Mouse (Mus musculus): Measurements from ENCODE around the gene Optc.

DNA sequence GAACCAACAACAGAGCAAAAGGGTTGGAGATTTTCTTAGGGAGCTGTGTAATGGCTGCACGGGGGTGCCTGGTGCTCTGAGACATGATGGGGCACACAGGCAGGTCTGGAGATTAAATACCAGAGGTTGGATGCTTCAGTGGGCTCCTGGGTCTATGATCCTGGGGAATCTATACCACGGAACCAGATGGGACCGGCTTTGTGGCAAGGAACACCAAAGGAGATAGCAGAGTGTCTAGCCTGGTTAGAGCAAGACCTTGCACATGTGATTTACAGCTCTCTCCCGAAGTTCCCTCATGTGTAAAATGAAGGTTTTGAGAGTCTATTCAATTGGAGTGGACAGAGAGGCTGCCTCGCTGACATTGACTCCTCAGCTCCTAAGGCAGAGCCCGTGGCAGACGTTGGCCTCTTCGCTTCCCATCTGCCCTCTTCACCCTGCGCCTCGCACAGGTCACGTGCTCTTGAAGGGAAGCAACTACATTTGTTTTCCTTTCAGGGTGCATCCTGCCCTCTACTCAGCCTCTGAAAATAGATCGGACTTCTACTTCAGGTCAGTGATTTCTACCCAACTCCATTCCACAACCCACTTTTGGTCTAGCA lies 28.9 kb downstream of the Optc start:
- TF ChIP-seq CTCF (IDR thresholded peaks at IDR 0.05; ENCODE audit: borderline replicate concordance, extremely low read depth, insufficient read depth, insufficient read length) (no peak), POLR2A (IDR thresholded peaks at IDR 0.05; ENCODE audit: borderline replicate concordance, extremely low read depth, insufficient read depth, insufficient read length, poor library complexity, severe bottlenecking) (no peak)

All from brain, embryonic 14.5 days (tissue).